Mouse (Mus musculus): ENCODE measurements around the gene Hspa1a. TPM values are rescaled to one million over a fixed set of nuclear protein-coding genes. Genes with fewer than 3 reads are reported as not detected.
A peak's percentile ranks its signal among the peaks of the same experiment; 100 is the strongest.

The Hspa1a gene
- total and polyA plus RNA-seq, 2 experiments from 2014 or later = 2.5 to 10.2 TPM

DNA sequence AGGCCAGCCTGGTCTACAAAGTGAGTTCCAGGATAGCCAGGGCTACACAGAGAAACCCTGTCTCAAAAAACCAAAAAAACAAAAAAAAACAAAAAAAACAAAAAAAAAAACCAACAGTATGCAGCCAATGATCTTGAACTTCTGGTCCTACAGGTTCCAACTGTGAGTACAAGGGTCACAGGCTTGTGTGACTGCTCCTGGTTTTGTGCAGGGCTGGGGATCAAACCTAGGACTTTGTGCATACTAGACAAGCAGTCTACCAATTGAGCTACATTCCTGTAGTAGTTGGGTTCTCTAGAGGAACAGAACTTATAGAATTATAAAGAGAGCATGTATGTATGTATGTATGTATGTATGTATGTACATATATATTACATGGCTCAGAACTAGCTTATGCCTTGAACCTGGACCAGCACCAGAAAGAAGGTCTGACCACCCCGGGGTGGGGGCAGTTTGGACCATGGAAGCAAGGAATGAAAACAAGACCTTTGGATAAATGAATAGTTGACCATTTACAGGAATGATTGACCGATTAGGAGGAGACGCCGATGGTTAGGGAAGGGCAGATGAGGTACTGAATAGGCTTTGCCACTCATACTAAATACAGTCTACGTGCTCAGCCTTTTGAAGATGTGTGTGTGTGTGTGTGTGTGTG, 25.3 kb downstream of the Hspa1a start:
- Histone ChIP-seq H3K27me3 (ENCODE audit: control insufficient read depth, insufficient read depth, low read length) (no peaks in the 10 kb centered on the region), H3K27ac (ENCODE audit: low read depth) (no peak overlapping the region), H3K9me3 (replicated peaks; ENCODE audit: control insufficient read depth, low read length) (no peaks in the 10 kb centered on the region), H3K36me3 (replicated peaks; ENCODE audit: control insufficient read depth, insufficient read depth, low read length) (peaks cover 15% of the 10 kb centered on the region), H3K4me1 (ENCODE audit: control insufficient read depth, insufficient read depth) (peaks cover 5% of the 10 kb centered on the region; the same call in 1 of the 2 replicates), H3K4me3 (ENCODE audit: low read depth, low read length) (no peak overlapping the region), H3K4me2 (ENCODE audit: low read depth, low read length) (no peak overlapping the region), H3K9ac (replicated peaks; ENCODE audit: low read depth, low read length) (no peak overlapping the region)
- 86% methylated on average over 5 of the region's 5 CpGs for WGBS
- no peak for DNase-seq (ENCODE audit: low spot score)
- no peak for ATAC-seq (ENCODE audit: insufficient read depth, low read depth)
- TF ChIP-seq CTCF (IDR thresholded peaks at IDR 0.05; ENCODE audit: low read depth) (no peak), EP300 (IDR thresholded peaks at IDR 0.05; ENCODE audit: low read depth) (no peak)

DNA sequence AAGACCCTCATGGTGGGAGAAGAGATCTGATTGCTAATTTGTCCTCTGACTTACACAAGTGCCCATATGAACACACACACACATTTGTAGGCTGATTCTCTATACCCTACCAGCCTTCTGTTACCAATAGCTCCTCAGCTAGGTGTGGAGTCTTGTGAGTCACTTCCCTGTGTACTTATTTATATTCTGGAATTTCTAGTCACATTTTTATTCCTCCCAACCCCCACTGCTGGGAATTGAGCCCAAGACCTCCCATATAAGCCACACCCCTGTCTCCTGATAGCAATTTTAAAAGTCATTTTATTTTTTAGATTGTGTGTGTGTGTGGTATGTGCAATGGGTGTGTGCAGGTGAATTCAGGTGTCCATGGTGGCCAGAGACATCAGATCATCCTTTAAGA, 27.6 kb downstream of the Hspa1a start:
- H3K27me3 ChIP-seq (ENCODE audit: control insufficient read depth, insufficient read depth, low read length) = no peaks in the 10 kb centered on the region
- H3K4me2 ChIP-seq (ENCODE audit: low read depth, low read length) = no peak overlapping the region
- TF ChIP-seq EP300 (IDR thresholded peaks at IDR 0.05; ENCODE audit: low read depth) = no peak
- TF ChIP-seq CTCF (IDR thresholded peaks at IDR 0.05; ENCODE audit: low read depth) = no peak
- ATAC-seq (ENCODE audit: insufficient read depth, low read depth) = no peak
- no peak overlapping the region for H3K27ac ChIP-seq (ENCODE audit: low read depth)
- no peak overlapping the region for H3K4me3 ChIP-seq (ENCODE audit: low read depth, low read length)
- H3K9me3 ChIP-seq (replicated peaks; ENCODE audit: control insufficient read depth, low read length) = no peaks in the 10 kb centered on the region
- H3K4me1 ChIP-seq (ENCODE audit: control insufficient read depth, insufficient read depth) = 0 out of 2 replicates have a peak, but pooled peaks cover 6% of the 10 kb centered on the region
- 0 out of 2 replicates have a peak overlapping the region, but pooled peaks have one; percentile 30 for H3K9ac ChIP-seq (replicated peaks; ENCODE audit: low read depth, low read length)
- no peak for DNase-seq (ENCODE audit: low spot score)
- no peaks in the 10 kb centered on the region for H3K36me3 ChIP-seq (replicated peaks; ENCODE audit: control insufficient read depth, insufficient read depth, low read length)

- 72% methylated on average over 4 of the region's 4 CpGs for WGBS
- 0 out of 2 replicates have a peak, but pooled peaks cover 6% of the 10 kb centered on the region for H3K4me1 ChIP-seq (ENCODE audit: control insufficient read depth, insufficient read depth)
- no peaks in the 10 kb centered on the region for H3K36me3 ChIP-seq (replicated peaks; ENCODE audit: control insufficient read depth, insufficient read depth, low read length)
- H3K9me3 ChIP-seq (replicated peaks; ENCODE audit: control insufficient read depth, low read length) = no peaks in the 10 kb centered on the region
- no peak overlapping the region for H3K9ac ChIP-seq (replicated peaks; ENCODE audit: low read depth, low read length)
- H3K27me3 ChIP-seq (ENCODE audit: control insufficient read depth, insufficient read depth, low read length) = no peaks in the 10 kb centered on the region
- no peak for DNase-seq (ENCODE audit: low spot score)
- H3K4me3 ChIP-seq (ENCODE audit: low read depth, low read length) = no peak overlapping the region
- no peak for TF ChIP-seq EP300 (IDR thresholded peaks at IDR 0.05; ENCODE audit: low read depth)
- TF ChIP-seq CTCF (IDR thresholded peaks at IDR 0.05; ENCODE audit: low read depth) = no peak
- H3K4me2 ChIP-seq (ENCODE audit: low read depth, low read length) = no peak overlapping the region
- H3K27ac ChIP-seq (ENCODE audit: low read depth) = no peak overlapping the region
- no peak for ATAC-seq (ENCODE audit: insufficient read depth, low read depth)
Observed at GRCm38 (mm10) chr17:34943128-34943815, 28.7 kb downstream of the Hspa1a start.

- 10% methylated on average over 15 of the region's 15 CpGs for WGBS
- Histone ChIP-seq H3K27me3 (ENCODE audit: control insufficient read depth, insufficient read depth, low read length) (no peaks in the 10 kb centered on the region), H3K4me1 (ENCODE audit: control insufficient read depth, insufficient read depth) (0 out of 2 replicates have a peak, but pooled peaks cover 6% of the 10 kb centered on the region), H3K9me3 (replicated peaks; ENCODE audit: control insufficient read depth, low read length) (no peaks in the 10 kb centered on the region), H3K36me3 (replicated peaks; ENCODE audit: control insufficient read depth, insufficient read depth, low read length) (no peaks in the 10 kb centered on the region), H3K27ac (ENCODE audit: low read depth) (peak overlapping the region; percentile 67), H3K4me2 (ENCODE audit: low read depth, low read length) (peak overlapping the region; percentile 66), H3K9ac (replicated peaks; ENCODE audit: low read depth, low read length) (peak overlapping the region; percentile 57), H3K4me3 (ENCODE audit: low read depth, low read length) (peak overlapping the region; percentile 41)
- TF ChIP-seq CTCF (IDR thresholded peaks at IDR 0.05; ENCODE audit: low read depth) (no peak), EP300 (IDR thresholded peaks at IDR 0.05; ENCODE audit: low read depth) (no peak)
- DNase-seq (ENCODE audit: low spot score) (peak; percentile 41), ATAC-seq (ENCODE audit: insufficient read depth, low read depth) (peak; percentile 47; the same call in 1 of the 2 replicates)
Observed at GRCm38 (mm10) chr17:34941344-34942041, 30.5 kb downstream of the Hspa1a start.

DNA sequence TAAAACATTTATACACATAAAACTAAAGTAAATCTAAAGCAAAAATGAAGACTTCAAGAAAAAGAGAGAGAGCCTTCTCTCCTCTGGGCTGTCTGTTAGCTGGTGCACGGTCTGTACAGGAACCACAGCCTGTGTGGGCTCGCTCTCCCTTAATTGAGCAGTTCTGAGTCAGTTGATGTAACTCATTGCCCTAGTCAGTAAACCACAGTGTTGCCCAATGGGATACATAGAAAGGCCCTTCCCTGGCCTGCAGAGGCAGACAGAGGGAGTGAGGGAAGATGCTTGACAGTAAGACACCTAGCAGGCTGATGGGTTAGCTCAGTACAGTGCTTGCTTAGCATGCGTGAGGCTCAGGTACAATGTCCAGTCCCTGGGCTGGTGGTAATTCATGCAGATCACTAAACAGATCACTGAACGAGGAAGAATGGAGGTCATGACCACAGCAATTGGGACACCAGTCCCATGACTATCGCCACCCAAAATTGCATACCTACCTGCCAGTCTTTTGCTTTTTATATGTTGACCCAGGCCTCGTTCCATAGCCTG, 33.9 kb downstream of the Hspa1a start:
- DNase-seq (ENCODE audit: low spot score) = no peak
- H3K36me3 ChIP-seq (replicated peaks; ENCODE audit: control insufficient read depth, insufficient read depth, low read length) = peaks cover 8% of the 10 kb centered on the region; the same call in 1 of the 2 replicates
- H3K4me3 ChIP-seq (ENCODE audit: low read depth, low read length) = no peak overlapping the region
- no peaks in the 10 kb centered on the region for H3K27me3 ChIP-seq (ENCODE audit: control insufficient read depth, insufficient read depth, low read length)
- H3K4me1 ChIP-seq (ENCODE audit: control insufficient read depth, insufficient read depth) = 0 out of 2 replicates have a peak, but pooled peaks cover 6% of the 10 kb centered on the region
- H3K4me2 ChIP-seq (ENCODE audit: low read depth, low read length) = no peak overlapping the region
- ATAC-seq (ENCODE audit: insufficient read depth, low read depth) = no peak
- H3K9me3 ChIP-seq (replicated peaks; ENCODE audit: control insufficient read depth, low read length) = no peaks in the 10 kb centered on the region
- TF ChIP-seq CTCF (IDR thresholded peaks at IDR 0.05; ENCODE audit: low read depth) (no peak), EP300 (IDR thresholded peaks at IDR 0.05; ENCODE audit: low read depth) (no peak)
- no peak overlapping the region for H3K27ac ChIP-seq (ENCODE audit: low read depth)
- WGBS = 80% methylated on average over 6 of the region's 6 CpGs
- H3K9ac ChIP-seq (replicated peaks; ENCODE audit: low read depth, low read length) = no peak overlapping the region

Data from heart, postnatal 0 days (tissue).